Mouse (Mus musculus): ENCODE data around the gene Cdrt4. TPM values are rescaled to one million over a fixed set of nuclear protein-coding genes. Genes with fewer than 3 reads are reported as not detected.

Cdrt4 gene
- not detected in 2 replicates for total RNA-seq (2021)
- long read RNA-seq = 0 reads

GRCm38 (mm10) chr11:62951012-62951411 is at the start of gene Cdrt4:
Cdrt4 (plus strand) TSS chr11:62951193.
- DNase-seq = no peak

GRCm38 (mm10) chr11:62901699-62902323 is 49.2 kb upstream of the Cdrt4 start:
- no peak for DNase-seq

GRCm38 (mm10) chr11:62903871-62904495 is 47.0 kb upstream of the Cdrt4 start:
- no peak for DNase-seq

- no peak for DNase-seq
Observed at GRCm38 (mm10) chr11:62909720-62910306, 41.2 kb upstream of the Cdrt4 start.

- DNase-seq = no peak
Observed at GRCm38 (mm10) chr11:62911362-62911761, 39.6 kb upstream of the Cdrt4 start.

- no peak for DNase-seq
Observed at GRCm38 (mm10) chr11:62913141-62913540, 37.9 kb upstream of the Cdrt4 start.

GRCm38 (mm10) chr11:62914532-62914931 is 36.5 kb upstream of the Cdrt4 start:
- peak; percentile 21 for DNase-seq

- DNase-seq = no peak
Observed at GRCm38 (mm10) chr11:62915486-62915885, 35.5 kb upstream of the Cdrt4 start.

- DNase-seq = no peak
Observed at GRCm38 (mm10) chr11:62916765-62917164, 34.2 kb upstream of the Cdrt4 start.

GRCm38 (mm10) chr11:62919946-62920742 is 30.8 kb upstream of the Cdrt4 start:
- no peak for DNase-seq

- DNase-seq = no peak
Observed at GRCm38 (mm10) chr11:62920743-62921050, 30.3 kb upstream of the Cdrt4 start.

- DNase-seq = peak; percentile 90
Observed at GRCm38 (mm10) chr11:62921052-62921977, 29.7 kb upstream of the Cdrt4 start.

- no peak for DNase-seq
Observed at GRCm38 (mm10) chr11:62924091-62924761, 26.8 kb upstream of the Cdrt4 start.

- no peak for DNase-seq
Observed at GRCm38 (mm10) chr11:62929799-62930198, 21.2 kb upstream of the Cdrt4 start.

- DNase-seq = no peak
Observed at GRCm38 (mm10) chr11:62930574-62930973, 20.4 kb upstream of the Cdrt4 start.

GRCm38 (mm10) chr11:62931141-62931540 is 19.9 kb upstream of the Cdrt4 start:
- no peak for DNase-seq

- DNase-seq = no peak
Observed at GRCm38 (mm10) chr11:62933099-62933498, 17.9 kb upstream of the Cdrt4 start.

GRCm38 (mm10) chr11:62934795-62935514 is 16.0 kb upstream of the Cdrt4 start:
- peak; percentile 9 for DNase-seq

- no peak for DNase-seq
Observed at GRCm38 (mm10) chr11:62937986-62938385, 13.0 kb upstream of the Cdrt4 start.

GRCm38 (mm10) chr11:62938921-62939320 is 12.1 kb upstream of the Cdrt4 start:
- no peak for DNase-seq

GRCm38 (mm10) chr11:62940176-62940575 is 10.8 kb upstream of the Cdrt4 start:
- no peak for DNase-seq

Measured in adrenal gland, postnatal 25 days (tissue).